Mouse (Mus musculus) forebrain, postnatal 0 days (tissue): ENCODE data around the gene Wdr20. TPM values are rescaled to one million over a fixed set of nuclear protein-coding genes. Genes with fewer than 3 reads are reported as not detected.

Experiments
- ATAC-seq: fragments of 200-750 bp; cut with Nextera tagmentation; 2 replicates; pipeline ENCODE4 v1.8.0; 2017; ENCODE audit warnings: mild to moderate bottlenecking, moderate library complexity
- DNase-seq: peaks from one replicate; pipeline ENCODE4 v3.0.0-alpha.2; 2015
- H3K27ac ChIP-seq: fragments of 300-500 bp; sonication (generic); 2 replicates; pipeline ENCODE4 v1.5.1; 2014; ENCODE audit warnings: low read depth, mild to moderate bottlenecking, antibody characterized with exemption, low read length, moderate library complexity, mixed read lengths
- H3K27me3 ChIP-seq: fragments of 300-500 bp; sonication (generic); 2 replicates; pipeline ENCODE4 v1.6.1; 2014; ENCODE audit warnings: mild to moderate bottlenecking, low read length, mixed read lengths; ENCODE audit not compliant: insufficient read depth
- H3K36me3 ChIP-seq: fragments of 300-500 bp; sonication (generic); 2 replicates; pipeline ENCODE4 v1.6.1; 2014; ENCODE audit warnings: mild to moderate bottlenecking, moderate library complexity; ENCODE audit not compliant: insufficient read depth
- H3K4me1 ChIP-seq: fragments of 300-500 bp; sonication (generic); 2 replicates; pipeline ENCODE4 v1.6.1; 2014; ENCODE audit warnings: antibody characterized with exemption; ENCODE audit not compliant: insufficient read depth
- H3K4me2 ChIP-seq: fragments of 300-500 bp; sonication (generic); 2 replicates; pipeline ENCODE4 v1.6.1; 2014; ENCODE audit warnings: low read depth, mild to moderate bottlenecking, moderate library complexity
- H3K4me3 ChIP-seq: fragments of 300-500 bp; sonication (generic); 2 replicates; pipeline ENCODE4 v1.5.1; 2014; ENCODE audit warnings: low read depth, low read length, mixed read lengths
- H3K9ac ChIP-seq: fragments of 300-500 bp; sonication (generic); 2 replicates; pipeline ENCODE4 v1.6.1; 2014; ENCODE audit warnings: mild to moderate bottlenecking
- H3K9me3 ChIP-seq: fragments of 300-500 bp; sonication (generic); 2 replicates; pipeline ENCODE4 v1.6.1; 2016; ENCODE audit warnings: low read length
- CTCF ChIP-seq: sonication (generic); IDR thresholded peaks from 2 replicates; pipeline ENCODE4 v1.5.1; 2016; ENCODE audit warnings: antibody characterized with exemption, control low read depth, low read depth
- WGBS: fragments of 180-500 bp; shearing (Covaris S2); extraction: QIAGEN DNeasy Blood & Tissue Kit; methylation state at CpG from one replicate; pipeline ENCODE4 v1.1.7; 2014; 5-methylcytosine and 5-hydroxymethylcytosine counted together
- polyA plus RNA-seq: library from polyadenylated mRNA; unstranded; fragments of >200 nt; fragmentation: Nextera tagmentation; extraction: Ambion mirVana; gene quantifications from 2 replicates; pipeline ENCODE4 v1.2.1, GENCODE M21; 2015
- total RNA-seq: library from RNA; depleted of rRNA; stranded (reverse); fragments of >200 nt; gene quantifications from 2 replicates; pipeline ENCODE4 v1.2.3, GENCODE M21; 2014

Gene Wdr20
- total and polyA plus RNA-seq, 2 experiments from 2014 or later, result 17.0 to 40.3 TPM

- WGBS, result 97% methylated on average over 2 of the region's 2 CpGs
- no peak for TF ChIP-seq CTCF
- H3K4me3 ChIP-seq, result no peak overlapping the region
Observed at GRCm38 (mm10) chr12:110816833-110817232, 79.1 kb downstream of the Wdr20 start.

DNA sequence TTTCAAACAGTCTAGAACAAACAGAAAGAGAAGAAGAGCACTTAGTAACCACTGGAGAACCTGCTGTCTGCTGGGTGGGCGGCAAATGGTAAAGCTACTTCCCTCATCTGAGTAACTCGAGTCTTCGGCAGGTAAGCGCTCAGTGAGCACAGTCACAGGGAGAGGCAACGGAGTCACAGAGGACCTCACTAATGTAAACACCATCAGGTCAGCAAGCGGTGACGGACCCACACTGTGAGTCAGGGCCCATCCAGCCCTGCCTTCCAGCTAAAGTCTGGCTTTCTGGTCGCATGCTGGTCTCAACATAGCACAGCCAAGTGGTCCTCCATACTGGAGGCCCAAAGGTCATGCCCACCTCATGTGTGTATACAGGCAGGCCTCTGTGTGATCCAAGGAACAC is 81.6 kb downstream of the Wdr20 start:
- 86% methylated on average over 8 of the region's 8 CpGs for WGBS

More at GRCm38 (mm10) chr12:110816833-110817232, 79.1 kb downstream of the Wdr20 start:
- no peaks in the 10 kb centered on the region for H3K9me3 ChIP-seq
- H3K27ac ChIP-seq, result no peak overlapping the region
- DNase-seq (no peak), ATAC-seq (no peak)
- no peaks in the 10 kb centered on the region for H3K27me3 ChIP-seq
- H3K4me1 ChIP-seq, result no peaks in the 10 kb centered on the region
- H3K36me3 ChIP-seq, result peaks cover 12% of the 10 kb centered on the region; the same call in 1 of the 2 replicates
- no peak overlapping the region for H3K9ac ChIP-seq
- H3K4me2 ChIP-seq, result no peak overlapping the region

DNA sequence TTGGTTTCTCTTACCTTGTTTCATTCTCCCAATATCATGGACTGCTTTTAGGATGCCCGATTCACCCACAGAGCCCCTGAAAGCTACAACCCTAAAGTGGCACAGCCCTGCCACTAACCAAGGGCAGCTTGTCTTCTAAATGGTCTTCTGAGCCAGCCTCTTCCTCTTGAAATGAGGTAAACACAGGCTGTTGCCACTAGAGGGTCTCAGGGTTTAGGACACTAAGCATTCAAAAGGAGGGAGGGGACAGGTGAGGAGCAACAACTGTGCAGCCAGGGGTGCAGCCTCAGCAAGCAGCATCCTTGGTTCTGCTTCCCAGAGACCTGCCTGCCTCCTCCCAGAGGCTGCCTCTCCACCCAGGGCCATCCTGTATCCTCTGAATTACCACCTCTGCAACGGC is 84.0 kb downstream of the Wdr20 start:
- Histone ChIP-seq H3K36me3 (peaks cover 2% of the 10 kb centered on the region; the same call in 1 of the 2 replicates), H3K4me2 (no peak overlapping the region)

More for the DNA sequence above, 81.6 kb downstream of the Wdr20 start:
- no peaks in the 10 kb centered on the region for H3K9me3 ChIP-seq
- H3K27me3 ChIP-seq, result no peaks in the 10 kb centered on the region
- no peak overlapping the region for H3K4me3 ChIP-seq
- no peaks in the 10 kb centered on the region for H3K4me1 ChIP-seq
- H3K36me3 ChIP-seq, result peaks cover 2% of the 10 kb centered on the region; the same call in 1 of the 2 replicates
- TF ChIP-seq CTCF, result no peak
- no peak overlapping the region for H3K27ac ChIP-seq
- DNase-seq, result no peak
- no peak overlapping the region for H3K4me2 ChIP-seq
- H3K9ac ChIP-seq, result no peak overlapping the region
- no peak for ATAC-seq

GRCm38 (mm10) chr12:110822366-110822765 is 84.6 kb downstream of the Wdr20 start:
- DNase-seq, result no peak
- no peaks in the 10 kb centered on the region for H3K9me3 ChIP-seq
- H3K4me3 ChIP-seq, result no peak overlapping the region
- no peak overlapping the region for H3K27ac ChIP-seq
- no peak overlapping the region for H3K9ac ChIP-seq
- 88% methylated on average over 7 of the region's 7 CpGs for WGBS
- TF ChIP-seq CTCF, result no peak
- H3K27me3 ChIP-seq, result no peaks in the 10 kb centered on the region
- H3K36me3 ChIP-seq, result peaks cover 2% of the 10 kb centered on the region; the same call in 1 of the 2 replicates
- no peak overlapping the region for H3K4me2 ChIP-seq
- no peaks in the 10 kb centered on the region for H3K4me1 ChIP-seq
- no peak for ATAC-seq

More for the DNA sequence above, 84.0 kb downstream of the Wdr20 start:
- H3K9me3 ChIP-seq, result no peaks in the 10 kb centered on the region
- TF ChIP-seq CTCF, result peak; percentile 16; the same call in 1 of the 2 replicates
- H3K4me3 ChIP-seq, result no peak overlapping the region
- no peaks in the 10 kb centered on the region for H3K4me1 ChIP-seq
- 94% methylated on average over 2 of the region's 2 CpGs for WGBS
- ATAC-seq (no peak), DNase-seq (no peak)
- no peak overlapping the region for H3K9ac ChIP-seq
- no peaks in the 10 kb centered on the region for H3K27me3 ChIP-seq
- H3K27ac ChIP-seq, result no peak overlapping the region

GRCm38 (mm10) chr12:110828908-110829307 is 91.2 kb downstream of the Wdr20 start:
- 97% methylated on average over 4 of the region's 4 CpGs for WGBS
- ATAC-seq, result no peak
- no peaks in the 10 kb centered on the region for H3K4me1 ChIP-seq

GRCm38 (mm10) chr12:110830293-110831024 is 92.7 kb downstream of the Wdr20 start:
- TF ChIP-seq CTCF, result no peak
- DNase-seq, result no peak
- Histone ChIP-seq H3K4me3 (no peak overlapping the region), H3K4me1 (no peaks in the 10 kb centered on the region), H3K4me2 (no peak overlapping the region), H3K9me3 (no peaks in the 10 kb centered on the region), H3K36me3 (0 out of 2 replicates have a peak, but pooled peaks cover 2% of the 10 kb centered on the region), H3K27ac (no peak overlapping the region), H3K9ac (no peak overlapping the region), H3K27me3 (no peaks in the 10 kb centered on the region)
- 89% methylated on average over 10 of the region's 11 CpGs for WGBS
- no peak for ATAC-seq

More at GRCm38 (mm10) chr12:110828908-110829307, 91.2 kb downstream of the Wdr20 start:
- no peak overlapping the region for H3K4me3 ChIP-seq
- no peak overlapping the region for H3K4me2 ChIP-seq
- 0 out of 2 replicates have a peak, but pooled peaks cover 2% of the 10 kb centered on the region for H3K36me3 ChIP-seq
- no peak overlapping the region for H3K9ac ChIP-seq
- no peak for DNase-seq
- no peak for TF ChIP-seq CTCF
- H3K27ac ChIP-seq, result no peak overlapping the region
- H3K27me3 ChIP-seq, result no peaks in the 10 kb centered on the region
- no peaks in the 10 kb centered on the region for H3K9me3 ChIP-seq

GRCm38 (mm10) chr12:110835182-110835581 is 97.4 kb downstream of the Wdr20 start:
- Histone ChIP-seq H3K36me3 (no peaks in the 10 kb centered on the region), H3K9ac (no peak overlapping the region), H3K4me2 (no peak overlapping the region), H3K4me1 (no peaks in the 10 kb centered on the region), H3K4me3 (no peak overlapping the region), H3K27me3 (no peaks in the 10 kb centered on the region), H3K27ac (no peak overlapping the region), H3K9me3 (no peaks in the 10 kb centered on the region)
- WGBS, result 96% methylated on average over 3 of the region's 3 CpGs
- ATAC-seq (no peak), DNase-seq (no peak)
- no peak for TF ChIP-seq CTCF
